Mouse (Mus musculus) ES-E14 (cell line): Measurements from ENCODE around the gene Lpar6. TPM values are rescaled to one million over a fixed set of nuclear protein-coding genes. Genes with fewer than 3 reads are reported as not detected.

Experiments
- DNase-seq: peaks from one replicate; pipeline ENCODE4 v3.0.0-alpha.2; 2013; ENCODE audit warnings: low read depth, low spot score
- H3K27ac ChIP-seq: 2 replicates; pipeline ENCODE4 v1.5.1; 2012; ENCODE audit warnings: low read depth, mild to moderate bottlenecking, low read length, moderate library complexity, mixed read lengths; ENCODE audit not compliant: poor library complexity, insufficient read depth, severe bottlenecking
- H3K36me3 ChIP-seq: 2 replicates; pipeline ENCODE4 v1.6.1; 2012; ENCODE audit warnings: mild to moderate bottlenecking, low read length, moderate library complexity, mixed read lengths; ENCODE audit not compliant: control insufficient read depth, poor library complexity, insufficient read depth, severe bottlenecking
- H3K4me1 ChIP-seq, 2 experiments: fragments of 150-350 bp in 1 of 2; sonication (generic) in 1 of 2; 2 replicates each; pipeline ENCODE4 v1.6.1; 2012; ENCODE audit warnings: low read length in 2 of 2, mild to moderate bottlenecking in 1 of 2, mixed read lengths in 1 of 2; ENCODE audit not compliant: control insufficient read depth in 2 of 2, insufficient read depth in 2 of 2, poor library complexity in 1 of 2
- H3K4me3 ChIP-seq, 2 experiments: fragments of 150-350 bp in 1 of 2; sonication (generic) in 1 of 2; 2 replicates each; pipeline ENCODE4 v1.5.1; 2012; ENCODE audit warnings: low read length in 2 of 2, low read depth in 1 of 2, mild to moderate bottlenecking in 1 of 2, mixed read lengths in 1 of 2; ENCODE audit not compliant: insufficient read depth in 1 of 2, poor library complexity in 1 of 2, severe bottlenecking in 1 of 2
- H3K9ac ChIP-seq: 2 replicates; pipeline ENCODE4 v1.6.1; 2012; ENCODE audit warnings: low read depth, mild to moderate bottlenecking, low read length, mixed read lengths; ENCODE audit not compliant: poor library complexity, insufficient read depth, severe bottlenecking
- H3K9me3 ChIP-seq: fragments of 150-350 bp; sonication (generic); 2 replicates; pipeline ENCODE4 v1.6.1; 2012; ENCODE audit warnings: low read depth, mild to moderate bottlenecking, low read length; ENCODE audit not compliant: control insufficient read depth, insufficient read depth
- CHD2 ChIP-seq: IDR thresholded peaks from 2 replicates; pipeline ENCODE4 v1.6.1; 2014; ENCODE audit warnings: mild to moderate bottlenecking, low read depth, low read length, inconsistent platforms
- HCFC1 ChIP-seq: IDR thresholded peaks from 2 replicates; pipeline ENCODE4 v1.6.1; 2012; ENCODE audit warnings: low read length, inconsistent platforms, borderline replicate concordance; ENCODE audit not compliant: insufficient read depth
- MAFK ChIP-seq: IDR thresholded peaks from 2 replicates; pipeline ENCODE4 v1.6.1; 2014; ENCODE audit warnings: mild to moderate bottlenecking, low read depth, low read length, inconsistent platforms; ENCODE audit not compliant: insufficient read depth
- ZC3H11A ChIP-seq: IDR thresholded peaks from 2 replicates; pipeline ENCODE4 v1.6.1; 2012; ENCODE audit warnings: low read depth, mild to moderate bottlenecking, inconsistent platforms, low read length, borderline replicate concordance
- ZNF384 ChIP-seq: IDR thresholded peaks from 2 replicates; pipeline ENCODE4 v1.6.1; 2012; ENCODE audit warnings: low read depth, low read length, inconsistent platforms
- in situ Hi-C, 2 experiments: fragments of 600-800 bp; cut with MboI; formaldehyde crosslinking; loops; one replicate each; pipeline ENCODE4 v1.15.1; 2025; ENCODE audit warnings: low sequenced_read_pairs in 2 of 2, inconsistent platforms in 1 of 2; ENCODE audit not compliant: unreplicated experiment in 2 of 2
- total RNA-seq: library from RNA; depleted of rRNA; stranded (reverse); fragments of 300-350 nt; gene quantifications from 2 replicates; pipeline ENCODE4 v1.2.3, GENCODE M21; 2012

Gene Lpar6
- total RNA-seq, 1 experiment, result 6.2 TPM

DNA sequence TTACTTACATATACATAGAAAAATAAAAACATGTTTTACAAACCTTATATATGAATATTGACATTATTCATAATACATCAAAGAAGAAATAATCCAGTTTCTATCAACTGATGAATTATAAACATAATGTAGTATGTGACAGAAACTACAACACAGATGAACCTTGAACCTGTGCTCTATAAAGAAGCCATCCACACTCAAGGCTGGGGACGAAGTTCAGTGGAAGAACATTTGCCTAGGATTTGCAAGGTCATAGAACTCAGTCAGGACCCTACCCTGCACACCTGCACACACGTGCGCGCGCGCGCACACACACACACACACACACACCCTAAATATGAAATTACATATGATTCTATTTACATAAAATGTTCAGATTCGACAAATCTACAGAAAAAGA lies 27.5 kb upstream of the Lpar6 start:
- no peak overlapping the region for H3K9ac ChIP-seq
- in situ Hi-C loops, result no loop called here
- H3K4me1 ChIP-seq, result no peaks in the 10 kb centered on the region
- H3K4me3 ChIP-seq, result no peak overlapping the region
- no peaks in the 10 kb centered on the region for H3K36me3 ChIP-seq
- DNase-seq, result no peak
- H3K9me3 ChIP-seq, result no peaks in the 10 kb centered on the region
- TF ChIP-seq HCFC1 (no peak), ZC3H11A (no peak), CHD2 (no peak), ZNF384 (no peak), MAFK (no peak)
- no peak overlapping the region for H3K27ac ChIP-seq

- in situ Hi-C loops, result no loop called here
- H3K4me3 ChIP-seq, result no peak overlapping the region
Measured at GRCm38 (mm10) chr14:73211477-73211876, 26.2 kb upstream of the Lpar6 start.

GRCm38 (mm10) chr14:73217062-73217461 lies 20.6 kb upstream of the Lpar6 start:
- Histone ChIP-seq H3K9me3 (no peaks in the 10 kb centered on the region), H3K4me3 (no peak overlapping the region), H3K27ac (no peak overlapping the region), H3K4me1 (no peaks in the 10 kb centered on the region), H3K36me3 (no peaks in the 10 kb centered on the region), H3K9ac (no peak overlapping the region)
- in situ Hi-C loops, result no loop called here
- no peak for DNase-seq
- no peak for TF ChIP-seq ZNF384
- TF ChIP-seq ZC3H11A, result no peak
- TF ChIP-seq CHD2, result no peak
- TF ChIP-seq HCFC1, result no peak
- TF ChIP-seq MAFK, result no peak

More at GRCm38 (mm10) chr14:73211477-73211876, 26.2 kb upstream of the Lpar6 start:
- Histone ChIP-seq H3K9ac (no peak overlapping the region), H3K36me3 (no peaks in the 10 kb centered on the region), H3K27ac (no peak overlapping the region), H3K9me3 (no peaks in the 10 kb centered on the region), H3K4me1 (no peaks in the 10 kb centered on the region)
- TF ChIP-seq ZNF384 (no peak), ZC3H11A (no peak), CHD2 (no peak), HCFC1 (no peak), MAFK (no peak)
- DNase-seq, result no peak

GRCm38 (mm10) chr14:73222316-73222970 lies 15.3 kb upstream of the Lpar6 start:
- Histone ChIP-seq H3K4me1 (no peaks in the 10 kb centered on the region), H3K4me3 (no peak overlapping the region), H3K9me3 (no peaks in the 10 kb centered on the region), H3K9ac (no peak overlapping the region), H3K36me3 (no peaks in the 10 kb centered on the region), H3K27ac (no peak overlapping the region)
- no peak for DNase-seq
- in situ Hi-C loops, result no loop called here
- TF ChIP-seq ZC3H11A (no peak), MAFK (no peak), CHD2 (no peak), ZNF384 (no peak), HCFC1 (no peak)
